Mouse (Mus musculus): Measurements from ENCODE around the gene Morn1. TPM values are rescaled to one million over a fixed set of nuclear protein-coding genes. Genes with fewer than 3 reads are reported as not detected.

The Morn1 gene
- polyA plus RNA-seq, 1 experiment from 2014 or later: 5.1 TPM

GRCm38 (mm10) chr4:155058325-155058724 is 28.1 kb upstream of the Morn1 start:
- Histone ChIP-seq H3K27ac (ENCODE audit: low read depth, low read length) (no peak overlapping the region), H3K4me2 (no peak overlapping the region), H3K36me3 (ENCODE audit: control insufficient read depth, insufficient read depth, low read length) (no peaks in the 10 kb centered on the region), H3K9ac (ENCODE audit: low read length) (no peak overlapping the region), H3K27me3 (ENCODE audit: control insufficient read depth, insufficient read depth, low read length) (no peaks in the 10 kb centered on the region), H3K9me3 (ENCODE audit: control insufficient read depth, low read length) (no peaks in the 10 kb centered on the region), H3K4me3 (ENCODE audit: low read depth, low read length) (no peak overlapping the region), H3K4me1 (ENCODE audit: control insufficient read depth, insufficient read depth, low read length) (no peaks in the 10 kb centered on the region)
- no peak for ATAC-seq (ENCODE audit: low FRiP score)
- 41% methylated on average over 10 of the region's 10 CpGs for WGBS
- DNase-seq (ENCODE audit: low spot score, missing footprints): no peak

DNA sequence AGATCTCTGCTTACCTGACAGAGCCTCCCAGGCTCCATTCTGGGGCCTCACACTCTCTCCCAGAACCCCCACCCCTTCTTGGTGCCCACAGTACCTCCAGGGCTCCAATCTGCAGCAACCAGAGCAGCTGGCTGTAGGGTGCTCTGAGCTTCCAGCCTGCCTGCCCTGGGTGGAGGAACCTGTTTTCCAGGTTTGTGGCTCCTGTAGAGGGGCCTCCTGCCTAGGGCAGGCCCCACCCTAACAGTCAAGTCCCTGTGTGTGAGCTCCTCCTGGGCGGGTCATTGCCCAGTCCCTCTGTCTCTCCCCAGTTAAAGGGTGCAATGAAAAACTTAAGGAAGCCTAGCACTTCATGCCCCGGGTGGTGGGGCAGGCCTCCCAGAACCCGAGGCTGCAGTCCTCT is 22.5 kb upstream of the Morn1 start:
- H3K4me1 ChIP-seq (ENCODE audit: control insufficient read depth, insufficient read depth, low read length): peaks cover 15% of the 10 kb centered on the region
- DNase-seq (ENCODE audit: low spot score, missing footprints) (no peak), ATAC-seq (ENCODE audit: low FRiP score) (no peak)
- no peak overlapping the region for H3K4me3 ChIP-seq (ENCODE audit: low read depth, low read length)
- H3K9ac ChIP-seq (ENCODE audit: low read length): no peak overlapping the region
- no peaks in the 10 kb centered on the region for H3K27me3 ChIP-seq (ENCODE audit: control insufficient read depth, insufficient read depth, low read length)
- H3K9me3 ChIP-seq (ENCODE audit: control insufficient read depth, low read length): no peaks in the 10 kb centered on the region
- H3K27ac ChIP-seq (ENCODE audit: low read depth, low read length): no peak overlapping the region
- no peak overlapping the region for H3K4me2 ChIP-seq
- 46% methylated on average over 3 of the region's 3 CpGs for WGBS
- H3K36me3 ChIP-seq (ENCODE audit: control insufficient read depth, insufficient read depth, low read length): peaks cover 3% of the 10 kb centered on the region; the same call in 1 of the 2 replicates

- no peak overlapping the region for H3K27ac ChIP-seq (ENCODE audit: low read depth, low read length)
- peaks cover 15% of the 10 kb centered on the region for H3K4me1 ChIP-seq (ENCODE audit: control insufficient read depth, insufficient read depth, low read length)
- WGBS: 75% methylated on average over 2 of the region's 2 CpGs
Measured at GRCm38 (mm10) chr4:155064474-155064873, 21.9 kb upstream of the Morn1 start.

DNA sequence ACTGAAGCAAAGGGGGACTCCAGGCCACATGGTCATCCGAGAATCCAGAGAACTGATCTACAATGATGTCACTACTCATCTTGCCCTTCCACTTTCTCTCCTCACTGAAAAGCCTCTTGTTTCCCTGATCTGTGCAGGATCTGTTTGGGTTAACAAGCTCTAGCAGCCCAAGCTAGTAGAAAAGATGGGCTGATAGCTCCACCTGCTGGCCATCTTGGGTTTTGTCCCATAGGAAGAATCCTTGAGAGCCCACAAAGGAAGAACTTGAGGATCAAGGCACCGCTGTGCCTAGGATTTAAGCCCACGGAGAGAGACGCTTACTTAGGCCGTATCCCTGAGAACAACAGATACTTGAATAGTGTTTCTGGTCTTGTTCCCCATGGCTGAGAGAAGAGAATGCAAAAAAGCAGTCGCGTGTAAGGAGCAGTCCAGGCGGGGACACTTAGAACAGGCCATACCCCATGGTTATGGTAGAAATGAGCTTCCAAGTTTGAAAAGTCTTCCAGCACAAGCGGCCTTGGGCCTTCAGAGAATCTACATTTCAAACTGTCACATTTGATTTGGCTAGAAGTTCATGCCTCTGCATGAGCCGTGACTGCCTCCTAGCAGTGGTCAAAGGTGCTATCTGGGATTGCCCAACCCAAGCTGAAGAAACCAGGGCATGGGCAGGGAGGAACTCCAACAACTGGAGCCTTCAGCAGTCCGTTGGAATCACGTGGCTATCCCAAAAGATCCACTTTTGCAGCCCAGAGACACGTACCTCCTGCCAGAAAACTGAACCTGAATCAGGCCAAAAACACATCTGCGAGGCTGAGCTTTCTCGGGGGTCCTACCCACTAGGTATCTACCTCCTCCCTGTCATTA is 20.2 kb upstream of the Morn1 start:
- Histone ChIP-seq H3K9ac (ENCODE audit: low read length) (peak overlapping the region; percentile 31; the same call in 1 of the 2 replicates), H3K9me3 (ENCODE audit: control insufficient read depth, low read length) (no peaks in the 10 kb centered on the region), H3K4me3 (ENCODE audit: low read depth, low read length) (peak overlapping the region; percentile 64), H3K4me2 (peak overlapping the region; percentile 83), H3K4me1 (ENCODE audit: control insufficient read depth, insufficient read depth, low read length) (peaks cover 15% of the 10 kb centered on the region), H3K27ac (ENCODE audit: low read depth, low read length) (peak overlapping the region; percentile 25), H3K27me3 (ENCODE audit: control insufficient read depth, insufficient read depth, low read length) (no peaks in the 10 kb centered on the region), H3K36me3 (ENCODE audit: control insufficient read depth, insufficient read depth, low read length) (peaks cover 14% of the 10 kb centered on the region)
- DNase-seq (ENCODE audit: low spot score, missing footprints) (peak; percentile 100), ATAC-seq (ENCODE audit: low FRiP score) (peak; percentile 65)
- 6% methylated on average over 15 of the region's 15 CpGs for WGBS

More at GRCm38 (mm10) chr4:155064474-155064873, 21.9 kb upstream of the Morn1 start:
- no peak for DNase-seq (ENCODE audit: low spot score, missing footprints)
- H3K4me3 ChIP-seq (ENCODE audit: low read depth, low read length): no peak overlapping the region
- H3K9ac ChIP-seq (ENCODE audit: low read length): no peak overlapping the region
- ATAC-seq (ENCODE audit: low FRiP score): no peak
- no peaks in the 10 kb centered on the region for H3K27me3 ChIP-seq (ENCODE audit: control insufficient read depth, insufficient read depth, low read length)
- no peaks in the 10 kb centered on the region for H3K9me3 ChIP-seq (ENCODE audit: control insufficient read depth, low read length)
- peaks cover 4% of the 10 kb centered on the region; the same call in 1 of the 2 replicates for H3K36me3 ChIP-seq (ENCODE audit: control insufficient read depth, insufficient read depth, low read length)
- no peak overlapping the region for H3K4me2 ChIP-seq

GRCm38 (mm10) chr4:155066834-155067522 is 19.4 kb upstream of the Morn1 start, which contains the start of gene Pex10:
Pex10 (plus strand) TSS chr4:155067016.
- H3K4me3 ChIP-seq (ENCODE audit: low read depth, low read length): peak within 1 kb of the TSS; percentile 64
- under 1% methylated on average over 48 of the region's 48 CpGs for WGBS
- peak within 1 kb of the TSS; percentile 25 for H3K27ac ChIP-seq (ENCODE audit: low read depth, low read length)
- ATAC-seq (ENCODE audit: low FRiP score) (peak; percentile 93), DNase-seq (ENCODE audit: low spot score, missing footprints) (peak; percentile 100)
- H3K9me3 ChIP-seq (ENCODE audit: control insufficient read depth, low read length): no peaks in the 10 kb centered on the region
- no peaks in the 10 kb centered on the region for H3K27me3 ChIP-seq (ENCODE audit: control insufficient read depth, insufficient read depth, low read length)
- peaks cover 15% of the 10 kb centered on the region for H3K4me1 ChIP-seq (ENCODE audit: control insufficient read depth, insufficient read depth, low read length)
- peak within 1 kb of the TSS; percentile 83 for H3K4me2 ChIP-seq
- peak within 1 kb of the TSS; percentile 86 for H3K9ac ChIP-seq (ENCODE audit: low read length)
- peaks cover 18% of the 10 kb centered on the region for H3K36me3 ChIP-seq (ENCODE audit: control insufficient read depth, insufficient read depth, low read length)

DNA sequence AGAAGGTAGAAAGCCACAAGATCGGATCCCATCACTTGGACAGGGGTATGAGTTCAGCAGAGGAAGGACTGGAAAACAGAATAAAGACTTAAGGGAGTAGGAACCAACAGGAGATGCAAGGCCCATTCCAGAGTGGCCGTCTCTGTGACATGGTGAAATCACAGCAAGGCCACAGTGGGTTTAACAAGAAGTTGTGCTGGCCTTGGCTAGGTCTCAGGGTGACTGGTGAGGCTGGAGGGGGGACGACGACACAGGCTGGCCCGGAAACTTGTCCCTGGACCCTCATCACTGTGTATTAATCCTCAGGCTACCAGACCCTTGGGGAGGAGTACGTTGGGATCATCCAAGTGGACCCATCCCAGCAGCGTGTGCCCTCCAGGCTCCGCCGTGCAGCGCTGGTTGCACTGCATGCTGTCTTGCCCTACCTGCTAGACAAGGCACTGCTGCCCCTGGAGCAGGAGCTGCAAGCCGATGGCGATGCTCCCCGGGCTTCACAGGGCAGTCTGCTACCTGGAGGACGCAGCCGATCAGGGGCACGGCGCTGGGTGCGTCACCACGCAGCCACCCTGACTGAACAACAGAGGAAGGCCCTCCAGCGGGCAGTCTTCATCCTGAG is 17.9 kb upstream of the Morn1 start:
- DNase-seq (ENCODE audit: low spot score, missing footprints) (no peak), ATAC-seq (ENCODE audit: low FRiP score) (no peak)
- H3K27me3 ChIP-seq (ENCODE audit: control insufficient read depth, insufficient read depth, low read length): no peaks in the 10 kb centered on the region
- H3K36me3 ChIP-seq (ENCODE audit: control insufficient read depth, insufficient read depth, low read length): peaks cover 27% of the 10 kb centered on the region
- no peak overlapping the region for H3K9ac ChIP-seq (ENCODE audit: low read length)
- 94% methylated on average over 20 of the region's 20 CpGs for WGBS
- no peak overlapping the region for H3K4me3 ChIP-seq (ENCODE audit: low read depth, low read length)
- no peaks in the 10 kb centered on the region for H3K9me3 ChIP-seq (ENCODE audit: control insufficient read depth, low read length)
- no peak overlapping the region for H3K27ac ChIP-seq (ENCODE audit: low read depth, low read length)
- peaks cover 15% of the 10 kb centered on the region for H3K4me1 ChIP-seq (ENCODE audit: control insufficient read depth, insufficient read depth, low read length)
- no peak overlapping the region for H3K4me2 ChIP-seq

- no peaks in the 10 kb centered on the region for H3K9me3 ChIP-seq (ENCODE audit: control insufficient read depth, low read length)
- H3K9ac ChIP-seq (ENCODE audit: low read length): no peak overlapping the region
- H3K4me3 ChIP-seq (ENCODE audit: low read depth, low read length): no peak overlapping the region
- H3K27me3 ChIP-seq (ENCODE audit: control insufficient read depth, insufficient read depth, low read length): no peaks in the 10 kb centered on the region
- no peak for DNase-seq (ENCODE audit: low spot score, missing footprints)
- peaks cover 32% of the 10 kb centered on the region for H3K36me3 ChIP-seq (ENCODE audit: control insufficient read depth, insufficient read depth, low read length)
- ATAC-seq (ENCODE audit: low FRiP score): no peak
- 80% methylated on average over 6 of the region's 6 CpGs for WGBS
- peaks cover 15% of the 10 kb centered on the region for H3K4me1 ChIP-seq (ENCODE audit: control insufficient read depth, insufficient read depth, low read length)
- H3K27ac ChIP-seq (ENCODE audit: low read depth, low read length): no peak overlapping the region
- H3K4me2 ChIP-seq: no peak overlapping the region
Measured at GRCm38 (mm10) chr4:155069191-155069590, 17.2 kb upstream of the Morn1 start.

GRCm38 (mm10) chr4:155070199-155070598 is 16.2 kb upstream of the Morn1 start:
- H3K9ac ChIP-seq (ENCODE audit: low read length): no peak overlapping the region
- no peak overlapping the region for H3K27ac ChIP-seq (ENCODE audit: low read depth, low read length)
- DNase-seq (ENCODE audit: low spot score, missing footprints) (no peak), ATAC-seq (ENCODE audit: low FRiP score) (no peak)
- no peaks in the 10 kb centered on the region for H3K27me3 ChIP-seq (ENCODE audit: control insufficient read depth, insufficient read depth, low read length)
- no peaks in the 10 kb centered on the region for H3K9me3 ChIP-seq (ENCODE audit: control insufficient read depth, low read length)
- H3K36me3 ChIP-seq (ENCODE audit: control insufficient read depth, insufficient read depth, low read length): peaks cover 40% of the 10 kb centered on the region
- H3K4me2 ChIP-seq: no peak overlapping the region
- peaks cover 15% of the 10 kb centered on the region for H3K4me1 ChIP-seq (ENCODE audit: control insufficient read depth, insufficient read depth, low read length)
- H3K4me3 ChIP-seq (ENCODE audit: low read depth, low read length): no peak overlapping the region
- WGBS: 96% methylated on average over 13 of the region's 13 CpGs
